9 mouse cellular contexts compared by ENCODE assay signal in the genomic region with DNA sequence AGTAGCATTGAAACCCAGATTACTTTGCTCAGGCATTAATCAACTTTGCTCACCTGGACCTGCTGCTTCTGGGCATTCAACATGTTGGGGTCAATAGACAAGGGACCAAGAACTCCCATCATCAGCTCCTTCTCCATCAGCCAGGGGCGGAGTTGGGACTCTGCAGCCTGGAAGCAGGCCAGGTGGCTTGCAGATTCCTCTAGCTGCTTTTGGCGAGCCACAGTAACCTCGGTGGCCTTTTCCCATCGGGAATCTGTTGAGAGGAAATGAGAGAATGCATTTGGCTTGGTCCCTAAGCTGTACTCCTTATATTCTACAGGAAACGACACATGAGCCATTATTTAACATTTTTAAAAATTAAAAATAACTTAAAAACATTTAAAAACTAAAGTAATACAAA.
DNase-seq lines count a peak whose midpoint lies in the region; ATAC-seq and TF ChIP-seq lines count a peak whose summit lies in the region.
"Had no signal": no experiment of that assay in that cellular context is flagged by ENCODE, and none has a peak within 500 bp of the region (broad histone marks: within the 10 kb centered on the region; RNA-seq: fewer than 3 reads in every experiment).

No protein-coding gene starts in this region.

- H3K9ac ChIP-seq in heart, adult 2 months (ENCODE audit: low read depth, low read length), result no peak overlapping the region
- no peak overlapping the region for H3K9ac ChIP-seq in heart, embryonic 11.5 days (ENCODE audit: low read depth, low read length)
- H3K9ac ChIP-seq in lung, embryonic 16.5 days (ENCODE audit: low read length), result no peak overlapping the region

- DNase-seq in heart, adult 2 months, result peak; percentile 83 to 86
- DNase-seq in cerebellum, adult 18-20 months, result peak; percentile 65 to 69
- DNase-seq in heart, adult 9 months (ENCODE audit: low spot score in 2 of 2), result peak; percentile 88 to 89
- DNase-seq in layer of hippocampus, postnatal 10 days (ENCODE audit: low spot score in 2 of 2), result no peak
- DNase-seq in urinary bladder, postnatal 4 days (ENCODE audit: low spot score in 2 of 2), result no peak

- no peak overlapping the region for H3K4me3 ChIP-seq in heart, adult 2 months
- no peak overlapping the region for H3K4me3 ChIP-seq in heart, embryonic 11.5 days (ENCODE audit: low read depth, low read length)
- H3K4me3 ChIP-seq in lung, embryonic 16.5 days (ENCODE audit: low read length), result no peak overlapping the region
- H3K4me3 ChIP-seq: megakaryocyte, embryonic 14.5 days had no signal

- H3K27me3 ChIP-seq in heart, adult 2 months (ENCODE audit: control insufficient read depth, insufficient read depth, low read length), result no peaks in the 10 kb centered on the region
- no peaks in the 10 kb centered on the region for H3K27me3 ChIP-seq in heart, embryonic 11.5 days (ENCODE audit: control insufficient read depth, insufficient read depth, low read length)
- no peaks in the 10 kb centered on the region for H3K27me3 ChIP-seq in lung, embryonic 16.5 days (ENCODE audit: control insufficient read depth, insufficient read depth, low read depth, low read length)
- H3K27me3 ChIP-seq: megakaryocyte, embryonic 14.5 days had no signal

- 0 out of 2 replicates have a peak, but pooled peaks have one; percentile 69 for TF ChIP-seq EP300 in heart, adult 2 months (IDR thresholded peaks at IDR 0.05; ENCODE audit: insufficient read depth, low read depth, low read length)

- intact Hi-C loops in heart, adult 2 months (cut with DNase I), result no loop called here

- peaks cover 4% of the 10 kb centered on the region for H3K4me1 ChIP-seq in heart, adult 2 months (ENCODE audit: control insufficient read depth, insufficient read depth, low read length)
- no peaks in the 10 kb centered on the region for H3K4me1 ChIP-seq in heart, embryonic 11.5 days (ENCODE audit: control insufficient read depth, insufficient read depth, low read length)
- no peaks in the 10 kb centered on the region for H3K4me1 ChIP-seq in lung, embryonic 16.5 days (replicated peaks; ENCODE audit: control insufficient read depth, insufficient read depth, low read length)
- H3K4me1 ChIP-seq: megakaryocyte, embryonic 14.5 days had no signal

- peaks cover 25% of the 10 kb centered on the region for H3K36me3 ChIP-seq in heart, adult 2 months (ENCODE audit: control insufficient read depth, insufficient read depth, low read length)
- H3K36me3 ChIP-seq in heart, embryonic 11.5 days (ENCODE audit: control insufficient read depth, insufficient read depth, low read length), result peaks cover 18% of the 10 kb centered on the region
- H3K36me3 ChIP-seq in lung, embryonic 16.5 days (ENCODE audit: control insufficient read depth, insufficient read depth, low read length), result peaks cover 32% of the 10 kb centered on the region

- TF ChIP-seq POLR2A in heart, adult 2 months (IDR thresholded peaks at IDR 0.05; ENCODE audit: insufficient read depth, low read depth, low read length), result no peak

- peak overlapping the region; percentile 78 for H3K27ac ChIP-seq in heart, adult 2 months
- no peak overlapping the region for H3K27ac ChIP-seq in heart, embryonic 11.5 days (ENCODE audit: low read depth, low read length)
- H3K27ac ChIP-seq in lung, embryonic 16.5 days (ENCODE audit: low read length), result no peak overlapping the region

- no peaks in the 10 kb centered on the region for H3K9me3 ChIP-seq in heart, embryonic 11.5 days (replicated peaks; ENCODE audit: control insufficient read depth, low read length)
- no peaks in the 10 kb centered on the region for H3K9me3 ChIP-seq in lung, embryonic 16.5 days (ENCODE audit: control insufficient read depth, low read length)
- H3K9me3 ChIP-seq: megakaryocyte, embryonic 14.5 days had no signal

- H3K79me2 ChIP-seq in heart, adult 2 months (replicated peaks; ENCODE audit: control insufficient read depth, insufficient read depth, low read length), result no peaks in the 10 kb centered on the region

- ATAC-seq in heart, embryonic 11.5 days (replicated peaks; ENCODE audit: insufficient number of reproducible peaks, low FRiP score, low TSS enrichment), result no peak
- 0 out of 2 replicates have a peak, but pooled peaks have one; percentile 56 for ATAC-seq in lung, embryonic 16.5 days (ENCODE audit: low read depth)
- no peak for ATAC-seq in megakaryocyte-erythroid progenitor cell, adult 5-6 weeks (replicated peaks; ENCODE audit: low FRiP score, low TSS enrichment, poor library complexity, severe bottlenecking)

- 9% methylated on average over 5 of the region's 5 CpGs for WGBS in heart, adult 2 months
- 65% methylated on average over 5 of the region's 5 CpGs for WGBS in heart, embryonic 11.5 days (ENCODE audit: insufficient replicate concordance)
- 50% methylated on average over 5 of the region's 5 CpGs for WGBS in lung, embryonic 16.5 days

- H3K4me2 ChIP-seq in heart, embryonic 11.5 days, result no peak overlapping the region
- no peak overlapping the region for H3K4me2 ChIP-seq in lung, embryonic 16.5 days (ENCODE audit: low read depth, low read length)

- TF ChIP-seq CTCF in heart, adult 2 months (IDR thresholded peaks at IDR 0.05), result peak; percentile 41

Comparison
In these comparisons a context has a peak if more than half of its experiments do, and no peak if none do; other contexts are left out.
1. DNase-seq: peak in heart, adult 2 months (2 of 2), cerebellum, adult 18-20 months (2 of 2) and heart, adult 9 months (2 of 2); none in layer of hippocampus, postnatal 10 days (0 of 2) and urinary bladder, postnatal 4 days (0 of 2).